Mouse (Mus musculus) CH12.LX (cell line): Measurements from ENCODE around the gene Hoxa10.

Experiments used
- CTCF ChIP-seq, 2 experiments: IDR thresholded peaks in 1 of 2; conservative IDR thresholded peaks in 1 of 2; 2 replicates each; pipeline ENCODE4 v1.5.1; 2011 to 2012; ENCODE audit warnings: low read depth in 2 of 2, low read length in 2 of 2, improper control_type of control experiment in 1 of 2, inconsistent platforms in 1 of 2, mild to moderate bottlenecking in 1 of 2, moderate library complexity in 1 of 2
- KAT2A ChIP-seq: IDR thresholded peaks from 2 replicates; pipeline ENCODE4 v1.6.1; 2012; ENCODE audit warnings: low read length, improper control_type of control experiment, inconsistent platforms; ENCODE audit not compliant: insufficient replicate concordance
- POLR2A ChIP-seq: IDR thresholded peaks from 2 replicates; pipeline ENCODE4 v1.6.1; 2011; ENCODE audit warnings: low read depth, mild to moderate bottlenecking, improper control_type of control experiment, low read length
- POLR2AphosphoS2 ChIP-seq: IDR thresholded peaks from 2 replicates; pipeline ENCODE4 v1.6.1; 2011; ENCODE audit warnings: low read depth, low read length, improper control_type of control experiment
- ZMIZ1 ChIP-seq: IDR thresholded peaks from 2 replicates; pipeline ENCODE4 v1.6.1; 2012; ENCODE audit warnings: low read depth, mild to moderate bottlenecking, inconsistent platforms, low read length, improper control_type of control experiment

GRCm38 (mm10) chr6:52211961-52212360 is 28.7 kb downstream of the Hoxa10 start:
- TF ChIP-seq KAT2A, result no peak
- TF ChIP-seq POLR2A, result no peak
- TF ChIP-seq CTCF (conservative IDR thresholded peaks at IDR 0.05 in 1 of 2, IDR thresholded peaks at IDR 0.05 in 1 of 2; ENCODE audit: low read depth in 2 of 2, low read length in 2 of 2), result no peak
- no peak for TF ChIP-seq POLR2AphosphoS2
- TF ChIP-seq ZMIZ1, result no peak
